Mouse (Mus musculus) monocyte, adult 2 months (primary cell): ENCODE results near the gene Sirt3.
"Not testable (repeated sequence)": the region's sequence is repeated elsewhere in the genome, so short reads cannot be mapped to it uniquely, and the experiment has no call there.

ENCODE experiments used
- DNase-seq, 2 experiments: peaks; one replicate each; pipeline ENCODE4 v3.0.0; 2022; ENCODE audit warnings: low spot score in 2 of 2, low read depth in 1 of 2

Gene Sirt3

DNA sequence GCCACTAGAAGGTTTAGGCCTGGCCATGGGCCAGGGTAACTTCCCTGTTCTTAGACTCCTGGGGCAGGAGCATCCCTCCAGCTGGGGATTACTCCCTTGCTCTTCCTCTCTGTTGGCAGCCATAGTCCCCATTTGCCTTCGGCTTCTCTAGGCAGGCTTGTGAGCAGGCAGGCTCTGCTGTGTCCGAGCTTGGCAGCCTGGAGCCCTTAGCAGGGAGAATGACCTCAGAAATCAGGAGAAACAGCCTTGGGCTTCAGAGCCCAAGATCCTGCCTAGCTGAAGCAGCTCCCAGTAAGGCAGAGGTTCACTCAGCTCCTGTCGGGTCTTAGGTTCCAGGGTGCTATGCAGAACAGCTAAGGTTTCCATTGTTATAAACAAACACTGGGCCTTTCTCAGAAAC lies 17.0 kb upstream of the Sirt3 start:
- no peak for DNase-seq

DNA sequence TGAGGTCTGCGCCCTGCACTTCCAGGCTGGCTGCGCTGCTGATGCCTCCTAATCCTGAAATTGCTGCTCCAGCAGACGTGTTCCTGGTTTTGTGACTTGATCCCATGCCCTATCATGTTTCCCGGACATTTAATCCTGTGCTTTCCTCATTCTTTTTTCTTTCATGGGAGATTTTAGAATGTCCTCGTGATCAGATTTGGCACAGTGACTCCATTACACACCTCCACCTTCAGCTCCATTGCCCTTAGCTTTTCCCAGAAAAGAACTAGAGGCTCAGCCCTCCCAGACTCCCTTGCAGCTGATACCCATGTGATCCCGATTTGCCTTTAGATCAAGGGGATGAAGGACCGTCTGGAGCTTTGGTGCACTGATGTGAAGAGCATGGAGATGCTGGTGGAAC lies 15.8 kb upstream of the Sirt3 start:
- no peak for DNase-seq

DNA sequence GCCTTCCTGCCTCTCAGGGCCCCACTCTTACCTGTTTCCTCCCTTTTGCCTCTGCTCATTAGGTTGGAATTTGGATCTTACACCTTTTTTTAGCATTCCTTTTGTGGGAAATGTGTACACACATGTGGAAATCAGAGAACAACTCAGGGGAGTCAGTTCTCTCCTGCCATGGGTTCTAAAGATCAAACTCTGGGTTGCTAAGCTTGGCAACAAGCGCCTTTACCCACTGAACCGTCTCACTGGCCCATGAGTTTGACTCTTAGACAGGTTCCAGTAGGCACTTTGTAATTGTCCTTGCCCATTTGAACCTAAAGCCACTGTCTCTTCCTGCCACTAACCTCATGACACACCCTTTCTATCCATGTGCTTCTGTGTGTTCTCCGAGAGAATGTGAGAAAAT lies 12.5 kb upstream of the Sirt3 start:
- DNase-seq, result no peak

DNA sequence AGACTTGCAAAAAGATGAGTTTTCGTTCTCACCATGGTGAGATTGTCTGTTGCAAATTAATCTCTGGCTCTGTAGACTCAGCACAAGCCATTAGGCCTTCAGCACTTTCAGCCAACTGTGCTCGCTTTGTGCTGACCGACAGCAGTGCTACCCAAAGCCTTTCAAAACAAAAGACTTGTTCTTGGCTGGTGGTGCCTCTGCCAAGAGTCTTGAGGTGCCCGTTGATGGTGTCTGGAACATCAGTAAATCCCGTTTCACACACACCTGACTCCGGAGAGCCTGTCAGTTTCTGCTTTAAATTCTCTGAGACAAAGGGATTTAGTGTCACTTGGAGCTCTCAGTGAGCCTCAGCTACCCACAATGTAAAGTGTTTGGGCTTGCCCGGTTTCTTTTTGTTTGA lies 11.9 kb upstream of the Sirt3 start:
- no peak for DNase-seq

DNA sequence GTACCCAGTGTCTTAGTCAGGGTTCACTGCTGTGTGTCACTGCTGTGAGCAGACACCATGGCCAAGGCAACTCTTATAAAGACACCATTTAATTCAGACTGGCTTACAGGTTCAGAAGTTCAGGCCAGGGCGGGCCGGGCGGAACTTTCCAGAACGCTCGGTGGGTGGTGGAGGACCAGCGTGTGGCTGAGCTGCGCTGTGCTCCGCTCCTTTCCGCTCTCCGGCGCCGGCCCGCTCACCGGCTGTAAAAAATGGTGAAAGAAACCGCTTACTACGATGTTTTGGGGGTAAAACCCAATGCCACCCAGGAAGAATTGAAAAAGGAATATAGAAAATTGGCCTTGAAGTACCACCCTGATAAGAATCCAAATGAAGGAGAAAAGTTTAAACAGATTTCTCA lies 8.5 kb upstream of the Sirt3 start:
- not testable (repeated sequence) for DNase-seq

DNA sequence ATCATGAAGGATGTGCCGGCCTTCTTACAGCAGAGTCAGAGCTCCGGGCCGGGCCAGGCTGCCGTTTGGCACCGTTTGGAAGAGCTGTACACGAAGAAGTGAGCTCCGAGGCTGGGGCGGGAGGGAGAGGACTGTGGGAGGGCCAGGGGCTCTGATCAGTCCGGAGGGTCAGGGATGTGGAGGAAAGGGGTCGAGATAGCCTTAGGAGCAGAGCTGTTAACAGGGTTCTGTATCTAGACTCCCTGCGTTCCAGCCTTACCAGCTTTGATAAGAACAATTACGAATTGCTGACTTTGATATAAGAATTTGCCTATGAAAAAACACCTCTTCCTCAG lies 327 bp upstream of the Sirt3 start:
- DNase-seq, result no peak

DNA sequence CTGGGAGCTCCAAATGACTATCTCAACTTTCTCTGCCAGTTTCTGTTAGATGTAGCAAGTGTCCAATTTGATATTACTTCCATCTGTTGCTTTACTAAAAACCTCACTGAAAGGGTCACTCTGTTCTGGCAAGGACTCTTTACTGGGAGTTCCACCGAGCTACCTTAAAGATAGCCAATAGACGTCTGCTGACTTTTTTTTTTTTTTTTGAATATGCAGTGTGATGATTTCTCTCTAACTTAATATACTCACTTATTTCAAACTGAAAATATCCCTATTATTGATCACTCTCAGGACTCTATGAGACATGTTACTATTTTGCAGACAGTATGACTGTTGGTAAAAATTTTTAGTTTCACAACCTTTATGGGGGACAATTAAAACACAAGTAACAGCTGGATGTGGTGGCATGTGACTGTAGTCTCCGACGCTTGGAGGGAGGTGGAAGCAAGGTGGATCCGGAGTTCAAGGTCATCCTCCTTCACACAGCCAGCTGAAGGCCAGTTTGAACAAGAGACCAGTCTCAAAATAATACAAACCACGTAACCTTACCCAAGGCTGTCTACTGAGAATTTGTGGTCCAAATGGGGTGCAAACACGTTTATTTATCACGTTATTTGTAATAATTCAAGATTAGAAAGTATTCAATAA lies 1.1 kb downstream of the Sirt3 start:
- DNase-seq, result no peak

DNA sequence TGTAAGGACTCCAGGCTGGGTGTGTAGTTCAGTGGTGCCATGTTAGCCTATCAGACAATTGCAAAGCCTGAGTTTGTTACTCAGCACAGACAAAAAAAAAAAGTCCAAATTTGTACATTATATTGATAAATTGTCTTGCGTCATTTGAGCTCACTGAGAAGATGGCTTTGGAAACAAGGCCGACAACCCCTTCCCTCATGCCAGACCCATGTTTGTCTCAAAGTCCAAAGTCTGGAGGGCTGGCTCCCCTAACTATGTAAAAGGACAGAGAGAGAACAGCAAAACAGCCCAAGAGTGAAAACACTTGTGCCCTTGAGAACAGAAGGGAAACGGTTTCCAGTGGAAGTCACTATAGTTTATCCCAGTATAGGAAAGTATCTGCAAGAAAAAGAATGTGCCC lies 1.7 kb downstream of the Sirt3 start:
- no peak for DNase-seq

DNA sequence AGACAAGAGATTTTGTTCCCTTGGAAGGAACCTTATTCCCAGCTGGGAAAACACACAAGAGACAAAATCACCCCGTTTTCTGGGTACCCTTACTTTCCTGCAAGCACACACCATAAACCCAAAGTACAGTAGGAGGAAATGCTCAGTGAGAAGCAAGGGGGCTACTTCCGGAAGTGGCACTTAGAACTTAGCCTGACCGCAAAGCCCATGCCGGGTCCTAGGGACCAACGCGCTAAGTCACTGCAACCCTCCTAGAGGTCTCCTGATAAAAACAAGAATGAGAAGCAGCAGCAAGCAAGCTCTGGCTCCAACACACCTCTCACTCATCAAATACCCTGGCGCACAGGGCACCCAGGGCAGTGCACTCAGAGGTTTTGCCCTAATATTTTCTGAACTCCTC lies 2.8 kb downstream of the Sirt3 start:
- no peak for DNase-seq

DNA sequence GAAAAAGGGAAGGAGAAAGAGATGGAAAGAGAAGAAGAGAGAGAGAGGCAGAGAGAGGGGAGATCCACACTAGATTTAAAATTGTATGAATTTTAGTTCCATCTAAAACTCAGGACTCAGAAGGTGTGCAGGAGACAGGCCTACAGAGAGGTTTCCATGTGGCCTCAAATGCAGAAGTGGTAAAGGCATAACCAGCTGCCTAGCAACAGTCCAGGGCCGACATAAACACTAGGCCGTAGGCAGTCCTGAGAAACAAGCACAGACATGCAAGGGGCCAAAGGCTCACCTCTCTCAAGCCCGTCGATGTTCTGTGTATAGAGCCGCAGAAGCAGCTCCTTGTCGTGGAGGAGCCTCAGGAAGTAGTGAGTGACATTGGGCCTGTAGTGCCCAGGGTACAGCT lies 4.7 kb downstream of the Sirt3 start:
- peak; percentile 26 to 37 for DNase-seq

DNA sequence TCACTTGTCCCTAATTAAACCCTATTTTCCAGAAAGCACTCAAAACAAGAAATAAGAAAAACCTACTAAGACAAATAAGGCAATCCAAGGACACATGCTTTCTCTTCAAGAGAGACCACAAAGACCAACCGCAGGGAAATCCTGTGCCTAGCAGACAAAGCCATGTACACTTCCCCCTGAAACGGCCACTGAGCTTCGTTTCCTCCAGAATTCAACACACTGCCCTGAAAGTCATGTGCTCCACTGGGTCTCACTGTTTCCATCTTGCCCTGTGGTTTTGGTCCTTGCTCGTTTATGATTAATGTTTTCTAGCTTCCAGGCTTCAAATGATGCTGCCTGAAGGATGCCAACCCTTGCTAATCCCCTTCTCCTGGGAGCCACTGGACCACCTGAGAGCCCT lies 7.9 kb downstream of the Sirt3 start:
- DNase-seq, result peak in 1 of 2 experiments; percentile 23

DNA sequence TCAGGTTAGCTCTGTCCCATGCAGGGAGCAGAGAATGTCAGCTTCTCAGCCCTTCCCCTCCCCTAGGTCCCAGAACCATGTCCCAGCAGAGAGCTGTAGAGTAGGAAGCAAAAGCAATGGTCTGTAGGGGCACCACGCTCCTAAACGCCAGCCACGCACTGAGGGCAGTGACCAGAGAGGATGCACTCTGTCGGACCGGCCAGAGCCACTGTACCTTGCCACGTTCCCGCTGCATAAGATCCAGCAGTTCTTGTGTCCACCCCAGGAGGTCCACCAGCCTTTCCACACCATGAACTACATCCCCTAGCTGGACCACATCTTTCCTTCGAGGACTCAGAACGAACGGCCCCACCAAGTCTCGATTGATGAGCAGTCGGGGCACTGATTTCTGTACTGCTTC lies 17.3 kb downstream of the Sirt3 start:
- DNase-seq, result no peak

DNA sequence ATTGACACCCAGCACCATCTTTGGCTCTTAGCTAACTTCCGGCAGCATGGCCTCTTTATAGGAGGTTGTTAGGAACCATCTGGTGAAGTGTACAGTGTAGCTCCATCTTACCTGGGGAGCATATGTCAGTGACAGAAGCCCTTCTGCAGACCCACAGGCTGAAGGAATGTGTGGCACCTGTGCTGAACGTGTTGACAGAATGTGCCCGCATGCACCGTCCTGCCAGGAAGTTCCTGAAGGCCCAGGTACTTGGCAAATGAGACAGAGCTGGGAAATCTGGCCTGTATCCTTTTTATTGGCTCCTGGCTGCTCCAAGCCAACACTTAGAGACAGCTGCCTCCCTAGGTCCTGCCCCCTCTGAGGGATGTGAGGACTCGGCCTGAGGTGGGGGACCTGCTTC lies 21.4 kb downstream of the Sirt3 start:
- no peak for DNase-seq

DNA sequence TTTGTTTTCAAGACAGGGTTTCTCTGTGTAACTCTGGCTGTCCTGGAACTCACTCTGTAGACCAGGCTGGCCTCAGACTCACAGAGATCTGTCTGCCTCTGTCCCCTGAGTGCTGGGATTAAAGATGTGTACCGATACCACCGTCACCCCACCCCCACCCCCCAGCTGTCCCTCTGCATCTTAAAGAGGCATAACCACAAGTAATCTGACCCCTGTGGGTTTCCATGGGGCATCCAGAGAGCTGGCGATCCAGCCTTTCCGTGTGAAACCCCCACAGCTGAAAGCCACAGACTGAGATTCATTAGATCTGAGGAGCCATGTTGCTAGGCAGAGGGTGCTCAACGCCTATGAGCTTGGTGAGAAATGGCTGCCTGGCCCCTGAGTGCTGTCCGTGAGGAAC lies 22.1 kb downstream of the Sirt3 start:
- DNase-seq, result no peak

DNA sequence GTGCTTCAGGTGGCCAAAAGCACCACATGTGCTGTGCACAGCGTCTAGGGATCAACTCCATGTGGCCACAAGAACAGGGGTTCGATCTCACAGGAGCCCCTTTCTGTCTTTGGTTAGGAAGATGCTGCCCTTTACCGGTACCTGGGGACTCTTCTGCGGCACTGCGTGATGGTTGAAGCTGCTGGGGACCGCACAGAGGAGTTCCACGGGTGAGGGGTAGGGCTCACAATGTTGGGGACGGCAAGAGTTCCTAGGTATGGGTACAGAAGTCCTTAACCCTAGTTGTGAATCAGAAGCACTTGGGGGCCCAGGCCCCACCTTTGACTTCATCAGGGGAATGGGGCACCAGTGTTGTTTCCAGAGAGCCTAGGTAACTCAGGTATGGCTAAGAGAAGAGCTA lies 23.4 kb downstream of the Sirt3 start:
- no peak for DNase-seq

DNA sequence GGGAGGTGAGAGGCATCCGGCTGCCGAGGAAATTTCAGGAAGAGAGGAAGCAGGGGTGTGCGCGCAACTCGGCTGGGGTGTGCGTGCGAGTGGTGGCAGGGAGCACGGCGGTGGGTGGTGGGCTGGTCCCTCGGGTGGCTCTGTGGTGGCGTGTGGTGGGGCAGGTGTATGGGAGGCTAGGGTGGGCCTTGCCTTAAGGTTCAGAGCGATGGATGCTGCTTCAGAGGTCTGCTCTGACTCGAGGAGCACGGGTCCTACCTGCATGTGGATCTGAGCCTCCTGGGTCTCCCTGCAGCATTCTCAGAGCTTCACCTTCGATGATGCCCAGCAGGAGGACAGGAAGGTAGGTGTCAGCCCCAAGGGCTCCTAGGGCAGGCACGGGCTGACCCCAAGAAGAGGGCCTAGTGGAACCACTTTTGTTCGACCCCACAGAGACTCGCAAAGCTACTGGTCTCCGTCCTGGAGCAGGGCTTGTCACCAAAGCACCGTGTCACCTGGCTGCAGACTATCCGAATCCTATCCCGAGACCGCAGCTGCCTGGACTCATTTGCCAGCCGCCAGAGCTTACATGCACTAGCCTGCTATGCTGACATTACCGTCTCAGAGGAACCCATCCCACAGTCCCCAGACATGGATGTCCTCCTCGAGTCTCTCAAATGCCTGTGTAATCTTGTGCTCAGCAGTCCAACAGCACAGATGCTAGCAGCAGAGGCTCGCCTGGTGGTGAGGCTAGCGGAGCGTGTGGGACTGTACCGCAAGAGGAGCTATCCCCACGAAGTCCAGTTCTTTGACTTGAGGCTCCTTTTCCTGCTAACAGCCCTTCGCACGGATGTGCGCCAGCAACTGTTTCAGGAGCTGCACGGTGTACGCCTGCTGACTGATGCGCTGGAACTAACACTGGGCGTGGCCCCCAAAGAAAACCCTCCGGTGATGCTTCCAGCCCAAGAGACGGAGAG lies 24.3 kb downstream of the Sirt3 start, which contains the start of gene Bet1l:
TSS of gene Bet1l (minus strand) at position 28 of the 956 bp plus-strand sequence.
- no peak for DNase-seq

DNA sequence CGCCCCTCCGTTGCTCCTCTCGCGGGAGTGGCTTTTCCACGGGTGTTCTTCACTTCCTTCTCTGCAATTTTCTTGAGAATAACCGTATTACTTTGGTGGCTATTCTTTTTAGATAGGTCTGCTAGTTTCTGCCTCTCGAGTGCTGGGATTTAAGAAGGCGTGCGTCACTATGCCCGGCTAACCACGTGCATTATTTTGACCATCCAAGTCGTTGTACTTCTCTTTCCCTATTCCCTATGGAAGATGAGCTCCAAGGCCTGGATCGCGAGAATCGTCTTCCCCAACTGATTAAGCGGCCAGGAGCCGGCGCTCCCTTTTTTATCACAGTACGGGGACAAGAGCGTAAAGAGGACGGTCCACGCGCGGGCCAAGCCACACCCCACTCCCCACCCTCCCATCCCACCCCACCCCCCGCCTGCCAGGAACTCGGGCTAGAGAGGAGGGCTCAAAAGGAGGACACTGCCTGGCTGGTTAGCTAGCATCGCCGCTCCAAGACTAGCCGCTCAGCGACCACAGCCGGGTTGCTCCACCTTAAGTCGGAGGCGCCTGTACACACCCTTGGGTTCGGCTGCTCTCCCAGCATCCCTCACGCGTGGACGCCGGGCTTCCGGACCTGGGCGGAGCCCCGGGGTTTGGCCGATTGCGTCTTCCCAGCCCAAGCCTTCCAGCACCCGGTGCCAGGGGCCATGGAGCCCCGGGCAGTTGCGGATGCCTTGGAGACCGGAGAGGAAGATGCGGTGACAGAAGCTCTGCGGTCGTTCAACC lies 25.1 kb downstream of the Sirt3 start, which contains the start of gene Ric8a:
TSS of gene Ric8a (plus strand) at position 173 of the 765 bp plus-strand sequence.
- DNase-seq, result peak; percentile 83 to 86

DNA sequence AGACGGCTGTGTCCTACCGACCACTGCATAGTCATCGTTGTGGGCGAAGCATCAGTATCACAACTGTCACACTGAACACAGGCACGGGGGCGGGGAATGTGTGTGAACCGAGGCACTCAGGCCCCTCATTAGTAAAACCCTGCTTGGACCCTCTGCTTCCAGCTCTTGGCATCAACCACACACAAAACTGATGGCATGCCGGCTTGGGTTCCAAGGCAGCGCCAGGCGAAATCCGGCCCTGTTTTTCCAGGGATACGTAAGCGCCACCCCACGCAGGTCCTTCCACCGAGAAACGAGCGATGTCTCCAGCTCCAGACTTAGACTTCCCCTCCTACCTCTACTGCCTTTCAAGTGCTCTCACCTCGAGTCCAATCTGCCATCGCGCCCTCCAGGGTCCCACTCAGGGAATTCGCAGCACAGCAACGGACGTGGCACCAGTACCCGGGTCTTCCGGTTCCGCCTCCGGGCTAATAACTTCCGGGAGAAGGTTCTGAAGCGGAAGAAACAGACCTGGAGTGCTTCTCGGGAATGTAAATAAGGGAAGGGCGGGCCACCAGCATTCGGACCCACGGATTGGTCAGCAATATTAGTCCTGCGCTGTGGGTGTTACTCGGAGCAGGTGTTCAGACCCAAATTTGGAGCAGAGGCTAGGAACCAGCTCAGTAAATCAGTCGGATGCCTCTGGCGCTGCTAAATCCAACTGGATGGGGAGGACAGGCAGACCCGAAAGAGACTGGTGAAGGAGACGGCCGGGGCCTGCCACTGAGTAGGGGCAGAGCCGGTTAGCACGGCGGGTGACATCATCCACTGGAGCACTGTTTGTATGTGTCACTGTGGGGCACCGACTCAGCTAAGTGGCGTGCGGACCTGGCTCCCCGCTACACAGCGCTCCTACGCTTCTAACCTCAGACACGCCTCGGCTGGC lies 26.0 kb downstream of the Sirt3 start, which contains the start of gene Gm45785:
TSS of gene Gm45785 (minus strand) at position 472 of the 925 bp plus-strand sequence.
- peak; percentile 62 to 73 for DNase-seq

DNA sequence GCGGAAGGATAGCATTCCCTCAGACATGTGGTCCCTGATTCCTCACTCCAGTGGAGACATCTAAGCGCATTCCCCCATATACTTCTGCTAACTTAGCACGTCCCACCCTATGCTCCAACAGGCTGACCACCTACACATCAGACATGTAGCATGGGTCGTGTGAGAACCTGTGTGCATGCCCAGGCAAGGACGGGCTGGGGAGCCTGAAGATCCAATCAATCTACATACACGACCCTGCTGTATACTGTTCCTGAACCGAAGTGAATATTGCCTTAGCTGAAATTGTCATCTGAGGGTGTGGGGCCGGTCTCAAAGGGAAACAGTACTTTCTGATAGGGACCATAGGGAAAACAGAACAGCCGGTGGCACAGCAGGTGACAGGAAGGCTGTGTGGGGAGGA lies 26.9 kb downstream of the Sirt3 start:
- no peak for DNase-seq

DNA sequence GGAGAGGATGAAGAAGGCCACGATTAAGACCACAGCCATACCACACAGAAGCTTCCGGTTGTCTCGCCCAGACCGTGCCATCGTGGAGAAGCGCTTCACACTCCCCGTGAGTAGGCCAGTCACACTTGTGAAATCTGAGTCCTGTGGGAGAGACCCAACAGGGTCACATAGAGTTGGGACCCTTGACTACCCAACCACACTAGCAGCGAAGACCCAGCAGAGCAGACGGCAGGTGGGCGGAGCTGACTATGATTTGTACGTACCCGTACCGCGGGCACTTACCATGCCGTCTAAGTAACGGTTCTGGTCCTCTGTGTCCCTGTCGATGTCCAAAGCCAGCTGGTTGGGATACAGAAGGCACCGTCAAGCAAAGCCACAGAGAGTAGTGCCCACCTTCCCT lies 27.6 kb downstream of the Sirt3 start:
- DNase-seq, result no peak

DNA sequence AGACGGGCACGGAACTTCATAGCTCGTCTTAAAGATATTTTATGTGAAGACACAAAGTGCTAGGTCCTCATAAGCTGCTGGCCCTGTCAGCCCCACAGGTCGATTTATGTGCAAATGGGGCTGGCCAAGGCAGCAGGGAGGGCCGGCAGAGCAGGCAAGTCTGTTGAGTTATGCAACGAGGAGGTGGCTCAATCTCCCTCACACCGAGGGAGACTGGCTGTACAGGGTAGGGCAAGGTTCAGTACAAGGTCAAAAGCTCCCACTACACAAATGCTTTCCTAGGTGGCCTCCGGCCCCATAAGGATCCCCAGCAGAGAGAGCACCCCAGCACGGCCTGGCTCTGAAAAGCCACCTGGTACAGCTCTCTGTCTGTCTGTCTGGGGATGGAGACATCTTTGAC lies 28.7 kb downstream of the Sirt3 start:
- no peak for DNase-seq
